Mouse (Mus musculus): ENCODE measurements at regions not wholly inside any gene's neighbourhood (a gene's known extent, or its start where the extent isn't known, plus 50 kb on each side); places are given as distances from the start of the nearest gene placed in this dataset.
"Not testable (repeated sequence)": the region's sequence is repeated elsewhere in the genome, so short reads cannot be mapped to it uniquely, and the experiment has no call there.

DNA sequence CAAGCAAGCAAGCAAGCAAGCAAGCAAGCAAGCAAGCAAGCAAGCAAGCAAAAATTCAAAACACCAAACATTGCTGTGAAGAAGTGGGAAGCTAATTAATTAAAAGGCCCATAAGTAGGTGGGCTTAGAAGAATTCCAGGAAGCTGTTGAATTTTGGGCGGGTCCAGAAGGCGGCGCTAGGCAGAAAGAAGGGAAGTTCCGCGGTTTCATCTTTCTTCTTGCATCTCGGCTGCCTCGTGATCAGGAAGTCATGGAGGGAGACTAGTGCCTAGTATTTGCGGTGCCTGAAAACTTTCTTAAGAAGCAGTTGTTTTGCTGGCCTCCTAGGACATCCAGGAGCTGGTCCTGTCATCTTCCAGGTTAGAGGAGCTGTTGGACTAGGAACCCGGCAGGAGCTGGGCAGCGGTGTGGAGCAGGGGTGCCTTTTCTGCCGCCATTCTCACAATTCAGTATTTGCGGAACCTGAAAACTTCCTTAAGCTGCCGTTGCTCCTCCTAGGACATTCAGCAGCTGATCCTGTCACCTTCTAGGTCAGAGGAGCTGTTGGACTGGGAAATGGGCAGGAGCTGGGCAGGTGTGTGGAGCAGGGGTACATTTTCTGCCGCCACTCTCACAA, 87.2 kb upstream of the Zfp986 start:
- TF ChIP-seq CTCF, EP300 (IDR thresholded peaks at IDR 0.05): not testable (repeated sequence)

Measured in lung, postnatal 0 days (tissue).